Mouse (Mus musculus) embryonic facial prominence, embryonic 13.5 days (tissue): ENCODE measurements around the gene Kcnh1. TPM values are rescaled to one million over a fixed set of nuclear protein-coding genes. Genes with fewer than 3 reads are reported as not detected.
A peak's percentile ranks its signal among the peaks of the same experiment; 100 is the strongest.

Experiments used
- ATAC-seq: fragments of 200-750 bp; cut with Nextera tagmentation; 2 replicates; pipeline ENCODE4 v1.8.0; 2017; ENCODE audit warnings: low read depth; ENCODE audit not compliant: insufficient number of reproducible peaks, insufficient read depth, low FRiP score, low TSS enrichment
- H3K27ac ChIP-seq: fragments of 300-500 bp; sonication (generic); 2 replicates; pipeline ENCODE4 v1.5.1; 2015; ENCODE audit warnings: moderate library complexity, mild to moderate bottlenecking, inconsistent platforms
- H3K27me3 ChIP-seq: fragments of 300-500 bp; sonication (generic); 2 replicates; pipeline ENCODE4 v1.6.1; 2015; ENCODE audit warnings: mild to moderate bottlenecking, inconsistent platforms
- H3K36me3 ChIP-seq: fragments of 300-500 bp; sonication (generic); 2 replicates; pipeline ENCODE4 v1.6.1; 2015; ENCODE audit warnings: mild to moderate bottlenecking, inconsistent platforms
- H3K4me1 ChIP-seq: fragments of 300-500 bp; sonication (generic); 2 replicates; pipeline ENCODE4 v1.6.1; 2015; ENCODE audit warnings: inconsistent platforms
- H3K4me2 ChIP-seq: fragments of 300-500 bp; sonication (generic); 2 replicates; pipeline ENCODE4 v1.6.1; 2015; ENCODE audit warnings: moderate library complexity, mild to moderate bottlenecking, inconsistent platforms
- H3K4me3 ChIP-seq: fragments of 300-500 bp; sonication (generic); 2 replicates; pipeline ENCODE4 v1.5.1; 2015; ENCODE audit warnings: mild to moderate bottlenecking, inconsistent platforms
- H3K9ac ChIP-seq: fragments of 300-500 bp; sonication (generic); 2 replicates; pipeline ENCODE4 v1.6.1; 2015; ENCODE audit warnings: mild to moderate bottlenecking, inconsistent platforms
- H3K9me3 ChIP-seq: fragments of 300-500 bp; sonication (generic); 2 replicates; pipeline ENCODE4 v1.6.1; 2016; ENCODE audit warnings: inconsistent platforms
- WGBS: fragments of 180-500 bp; shearing (Covaris S2); methylation state at CpG from one replicate; pipeline ENCODE4 v1.1.7; 2015; ENCODE audit warnings: mixed read lengths; 5-methylcytosine and 5-hydroxymethylcytosine counted together
- polyA plus RNA-seq: library from polyadenylated mRNA; unstranded; fragments of >200 nt; fragmentation: Nextera tagmentation; extraction: Ambion mirVana; gene quantifications from 2 replicates; pipeline ENCODE4 v1.2.1, GENCODE M21; 2015

Kcnh1 gene
- polyA plus RNA-seq, result 1.3 TPM in 2 replicates

- H3K4me2 ChIP-seq, result peak within 1 kb of the TSS; percentile 94
- ATAC-seq, result peak; percentile 79; the same call in 1 of the 2 replicates
- H3K27me3 ChIP-seq, result peaks cover 49% of the 10 kb centered on the region
- peaks cover 12% of the 10 kb centered on the region for H3K4me1 ChIP-seq
- no peaks in the 10 kb centered on the region for H3K9me3 ChIP-seq
- peak within 1 kb of the TSS; percentile 56 for H3K4me3 ChIP-seq
- no peak within 1 kb of the TSS for H3K27ac ChIP-seq
- H3K36me3 ChIP-seq, result no peaks in the 10 kb centered on the region
- H3K9ac ChIP-seq, result peak within 1 kb of the TSS; percentile 70
- WGBS, result 1% methylated on average over 69 of the region's 73 CpGs
Measured at GRCm38 (mm10) chr1:192190508-192191321, at the start of gene Kcnh1. Kcnh1 (plus strand) TSS chr1:192190774.

GRCm38 (mm10) chr1:192151179-192151578, 39.4 kb upstream of the Kcnh1 start:
- Histone ChIP-seq H3K4me1 (no peaks in the 10 kb centered on the region), H3K27ac (no peak overlapping the region), H3K9ac (no peak overlapping the region), H3K36me3 (no peaks in the 10 kb centered on the region), H3K4me3 (no peak overlapping the region), H3K27me3 (no peaks in the 10 kb centered on the region), H3K4me2 (no peak overlapping the region), H3K9me3 (no peaks in the 10 kb centered on the region)
- WGBS, result 86% methylated on average over 4 of the region's 4 CpGs
- ATAC-seq, result no peak

- no peak for ATAC-seq
- no peaks in the 10 kb centered on the region for H3K36me3 ChIP-seq
- H3K4me3 ChIP-seq, result no peak overlapping the region
- no peak overlapping the region for H3K4me2 ChIP-seq
- no peaks in the 10 kb centered on the region for H3K9me3 ChIP-seq
- no peak overlapping the region for H3K27ac ChIP-seq
- WGBS, result 82% methylated on average over 3 of the region's 3 CpGs
- no peaks in the 10 kb centered on the region for H3K27me3 ChIP-seq
- H3K4me1 ChIP-seq, result no peaks in the 10 kb centered on the region
- no peak overlapping the region for H3K9ac ChIP-seq
Measured at GRCm38 (mm10) chr1:192171477-192171876, 19.1 kb upstream of the Kcnh1 start.

- H3K27me3 ChIP-seq, result no peaks in the 10 kb centered on the region
- WGBS, result 69% methylated on average over 3 of the region's 3 CpGs
- no peak overlapping the region for H3K4me3 ChIP-seq
- H3K4me2 ChIP-seq, result no peak overlapping the region
- H3K9me3 ChIP-seq, result no peaks in the 10 kb centered on the region
- no peak overlapping the region for H3K9ac ChIP-seq
- H3K4me1 ChIP-seq, result no peaks in the 10 kb centered on the region
- no peak for ATAC-seq
- H3K27ac ChIP-seq, result no peak overlapping the region
- H3K36me3 ChIP-seq, result no peaks in the 10 kb centered on the region
Measured at GRCm38 (mm10) chr1:192179877-192180276, 10.7 kb upstream of the Kcnh1 start.

GRCm38 (mm10) chr1:192181696-192182257, 8.8 kb upstream of the Kcnh1 start:
- H3K4me3 ChIP-seq, result no peak overlapping the region
- H3K27ac ChIP-seq, result no peak overlapping the region
- no peaks in the 10 kb centered on the region for H3K27me3 ChIP-seq
- H3K9me3 ChIP-seq, result no peaks in the 10 kb centered on the region
- WGBS, result 80% methylated on average over 4 of the region's 4 CpGs
- H3K9ac ChIP-seq, result no peak overlapping the region
- no peak for ATAC-seq
- H3K36me3 ChIP-seq, result no peaks in the 10 kb centered on the region
- no peak overlapping the region for H3K4me2 ChIP-seq
- no peaks in the 10 kb centered on the region for H3K4me1 ChIP-seq

GRCm38 (mm10) chr1:192189056-192189455, 1.5 kb upstream of the Kcnh1 start:
- no peak overlapping the region for H3K27ac ChIP-seq
- no peak for ATAC-seq
- no peak overlapping the region for H3K4me2 ChIP-seq
- no peak overlapping the region for H3K4me3 ChIP-seq
- peaks cover 12% of the 10 kb centered on the region for H3K4me1 ChIP-seq
- peaks cover 49% of the 10 kb centered on the region for H3K27me3 ChIP-seq
- no peak overlapping the region for H3K9ac ChIP-seq
- H3K36me3 ChIP-seq, result no peaks in the 10 kb centered on the region
- H3K9me3 ChIP-seq, result no peaks in the 10 kb centered on the region
- 9% methylated on average over 4 of the region's 4 CpGs for WGBS

- H3K4me2 ChIP-seq, result no peak overlapping the region
- H3K4me1 ChIP-seq, result peaks cover 12% of the 10 kb centered on the region
- no peak overlapping the region for H3K4me3 ChIP-seq
- WGBS, result 68% methylated on average over 11 of the region's 11 CpGs
- ATAC-seq, result no peak
- no peak overlapping the region for H3K9ac ChIP-seq
- H3K27ac ChIP-seq, result no peak overlapping the region
- H3K36me3 ChIP-seq, result no peaks in the 10 kb centered on the region
- H3K27me3 ChIP-seq, result peaks cover 49% of the 10 kb centered on the region
- no peaks in the 10 kb centered on the region for H3K9me3 ChIP-seq
Measured at GRCm38 (mm10) chr1:192189771-192190170, 803 bp upstream of the Kcnh1 start.

GRCm38 (mm10) chr1:192191322-192191639, 707 bp downstream of the Kcnh1 start:
- no peaks in the 10 kb centered on the region for H3K9me3 ChIP-seq
- peak overlapping the region; percentile 94 for H3K4me2 ChIP-seq
- peak overlapping the region; percentile 56 for H3K4me3 ChIP-seq
- 6% methylated on average over 13 of the region's 13 CpGs for WGBS
- H3K9ac ChIP-seq, result peak overlapping the region; percentile 70; the same call in 1 of the 2 replicates
- no peaks in the 10 kb centered on the region for H3K36me3 ChIP-seq
- peaks cover 49% of the 10 kb centered on the region for H3K27me3 ChIP-seq
- no peak for ATAC-seq
- H3K4me1 ChIP-seq, result peaks cover 12% of the 10 kb centered on the region
- H3K27ac ChIP-seq, result no peak overlapping the region

GRCm38 (mm10) chr1:192191859-192192258, 1.3 kb downstream of the Kcnh1 start:
- Histone ChIP-seq H3K4me1 (peaks cover 12% of the 10 kb centered on the region), H3K36me3 (no peaks in the 10 kb centered on the region), H3K4me2 (peak overlapping the region; percentile 12; the same call in 1 of the 2 replicates), H3K4me3 (no peak overlapping the region), H3K9ac (no peak overlapping the region), H3K27ac (no peak overlapping the region), H3K27me3 (peaks cover 49% of the 10 kb centered on the region), H3K9me3 (no peaks in the 10 kb centered on the region)
- 51% methylated on average over 8 of the region's 8 CpGs for WGBS
- no peak for ATAC-seq

GRCm38 (mm10) chr1:192192710-192193109, 2.1 kb downstream of the Kcnh1 start:
- peaks cover 47% of the 10 kb centered on the region for H3K27me3 ChIP-seq
- H3K4me3 ChIP-seq, result no peak overlapping the region
- no peaks in the 10 kb centered on the region for H3K9me3 ChIP-seq
- H3K4me1 ChIP-seq, result peaks cover 12% of the 10 kb centered on the region
- no peak overlapping the region for H3K27ac ChIP-seq
- no peak overlapping the region for H3K9ac ChIP-seq
- ATAC-seq, result no peak
- H3K4me2 ChIP-seq, result no peak overlapping the region
- WGBS, result 66% methylated on average over 9 of the region's 9 CpGs
- H3K36me3 ChIP-seq, result no peaks in the 10 kb centered on the region

- WGBS, result 70% methylated on average over 14 of the region's 14 CpGs
- Histone ChIP-seq H3K27ac (no peak overlapping the region), H3K9ac (no peak overlapping the region), H3K36me3 (no peaks in the 10 kb centered on the region), H3K4me3 (no peak overlapping the region), H3K4me1 (peaks cover 12% of the 10 kb centered on the region), H3K27me3 (peaks cover 39% of the 10 kb centered on the region), H3K4me2 (no peak overlapping the region), H3K9me3 (no peaks in the 10 kb centered on the region)
- ATAC-seq, result no peak
Measured at GRCm38 (mm10) chr1:192193656-192194055, 3.1 kb downstream of the Kcnh1 start.

- Histone ChIP-seq H3K27ac (no peak overlapping the region), H3K27me3 (peaks cover 5% of the 10 kb centered on the region), H3K4me1 (0 out of 2 replicates have a peak, but pooled peaks cover 3% of the 10 kb centered on the region), H3K36me3 (no peaks in the 10 kb centered on the region), H3K4me3 (no peak overlapping the region), H3K9me3 (no peaks in the 10 kb centered on the region), H3K4me2 (no peak overlapping the region), H3K9ac (no peak overlapping the region)
- ATAC-seq, result no peak
- 47% methylated on average over 10 of the region's 10 CpGs for WGBS
Measured at GRCm38 (mm10) chr1:192197495-192197894, 6.9 kb downstream of the Kcnh1 start.
